Mouse (Mus musculus): ENCODE results near the gene Dock8.
"Not testable (repeated sequence)": the region's sequence is repeated elsewhere in the genome, so short reads cannot be mapped to it uniquely, and the experiment has no call there.

Dock8 gene

GRCm38 (mm10) chr19:25000153-25000552 is 819 bp downstream of the Dock8 start:
- peak in 1 of 2 experiments; percentile 19 for DNase-seq

GRCm38 (mm10) chr19:25002032-25002431 is 2.7 kb downstream of the Dock8 start:
- DNase-seq = no peak

- DNase-seq = peak; percentile 63 to 67
Measured at GRCm38 (mm10) chr19:25002828-25003227, 3.5 kb downstream of the Dock8 start.

- no peak for DNase-seq
Measured at GRCm38 (mm10) chr19:25003810-25004209, 4.5 kb downstream of the Dock8 start.

- DNase-seq = no peak
Measured at GRCm38 (mm10) chr19:25006686-25007085, 7.4 kb downstream of the Dock8 start.

- DNase-seq = no peak
Measured at GRCm38 (mm10) chr19:25008509-25008908, 9.2 kb downstream of the Dock8 start.

- no peak for DNase-seq
Measured at GRCm38 (mm10) chr19:25022766-25023165, 23.4 kb downstream of the Dock8 start.

GRCm38 (mm10) chr19:25031765-25032164 is 32.4 kb downstream of the Dock8 start:
- no peak for DNase-seq

- not testable (repeated sequence) for DNase-seq
Measured at GRCm38 (mm10) chr19:25033008-25033407, 33.7 kb downstream of the Dock8 start.

- no peak for DNase-seq
Measured at GRCm38 (mm10) chr19:25035825-25036224, 36.5 kb downstream of the Dock8 start.

GRCm38 (mm10) chr19:25036784-25037183 is 37.5 kb downstream of the Dock8 start:
- DNase-seq = no peak

GRCm38 (mm10) chr19:25037249-25037648 is 37.9 kb downstream of the Dock8 start:
- no peak for DNase-seq

- DNase-seq = no peak
Measured at GRCm38 (mm10) chr19:25038293-25038692, 39.0 kb downstream of the Dock8 start.

- no peak for DNase-seq
Measured at GRCm38 (mm10) chr19:25041209-25041608, 41.9 kb downstream of the Dock8 start.

- DNase-seq = no peak
Measured at GRCm38 (mm10) chr19:25042973-25043372, 43.6 kb downstream of the Dock8 start.

- DNase-seq = no peak
Measured at GRCm38 (mm10) chr19:25044057-25044456, 44.7 kb downstream of the Dock8 start.

- peak; percentile 75 to 77 for DNase-seq
Measured at GRCm38 (mm10) chr19:25052355-25052754, 53.0 kb downstream of the Dock8 start.

- peak in 1 of 2 experiments; percentile 23 for DNase-seq
Measured at GRCm38 (mm10) chr19:25053152-25053551, 53.8 kb downstream of the Dock8 start.

GRCm38 (mm10) chr19:25055025-25055424 is 55.7 kb downstream of the Dock8 start:
- DNase-seq = no peak

- no peak for DNase-seq
Measured at GRCm38 (mm10) chr19:25055559-25055958, 56.2 kb downstream of the Dock8 start.

- DNase-seq = no peak
Measured at GRCm38 (mm10) chr19:25056224-25056623, 56.9 kb downstream of the Dock8 start.

- no peak for DNase-seq
Measured at GRCm38 (mm10) chr19:25057826-25058225, 58.5 kb downstream of the Dock8 start.

- DNase-seq = no peak
Measured at GRCm38 (mm10) chr19:25059847-25060364, 60.6 kb downstream of the Dock8 start.

- no peak for DNase-seq
Measured at GRCm38 (mm10) chr19:25060375-25060774, 61.0 kb downstream of the Dock8 start.

- DNase-seq = peak; percentile 21 to 28
Measured at GRCm38 (mm10) chr19:25062188-25062856, 63.0 kb downstream of the Dock8 start.
